Mouse (Mus musculus) CD4-positive naive resting alpha-beta T cell, adult 76 days (primary cell): ENCODE data around the gene Cyp4a32. TPM values are rescaled to one million over a fixed set of nuclear protein-coding genes. Genes with fewer than 3 reads are reported as not detected.

Experiments used
- total RNA-seq: library from RNA; stranded (reverse); gene quantifications from one replicate; pipeline ENCODE4 v1.2.4, GENCODE M21; 2023

Gene Cyp4a32
- not detected for total RNA-seq

GRCm38 (mm10) chr4:115600611-115601010, at the start of gene Cyp4a32:
Gene Cyp4a32 (plus strand): TSS chr4:115600969.

DNA sequence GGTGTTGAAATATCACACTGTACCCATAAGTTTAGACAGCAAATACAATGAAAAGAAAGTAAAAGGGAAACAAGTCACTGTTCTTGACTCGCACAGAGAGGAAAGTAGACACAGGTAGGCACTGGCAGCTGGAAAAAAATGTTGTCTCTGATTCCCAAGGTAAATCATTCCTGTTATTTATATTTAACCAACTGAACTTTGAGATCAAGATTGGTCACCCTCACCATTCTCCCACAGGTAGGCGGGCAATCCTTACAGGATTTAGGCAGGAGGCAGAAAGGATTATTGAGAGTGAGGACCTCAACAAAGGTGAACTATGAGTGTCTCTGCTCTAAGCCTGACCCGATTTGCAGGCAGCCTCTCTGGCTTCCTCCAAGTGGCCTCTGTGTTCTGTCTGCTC, 37.4 kb upstream of the Cyp4a32 start, which contains the start of gene Cyp4a31:
Gene Cyp4a31, plus strand, starts transcription at position 249 of the 400 bp plus-strand sequence.

DNA sequence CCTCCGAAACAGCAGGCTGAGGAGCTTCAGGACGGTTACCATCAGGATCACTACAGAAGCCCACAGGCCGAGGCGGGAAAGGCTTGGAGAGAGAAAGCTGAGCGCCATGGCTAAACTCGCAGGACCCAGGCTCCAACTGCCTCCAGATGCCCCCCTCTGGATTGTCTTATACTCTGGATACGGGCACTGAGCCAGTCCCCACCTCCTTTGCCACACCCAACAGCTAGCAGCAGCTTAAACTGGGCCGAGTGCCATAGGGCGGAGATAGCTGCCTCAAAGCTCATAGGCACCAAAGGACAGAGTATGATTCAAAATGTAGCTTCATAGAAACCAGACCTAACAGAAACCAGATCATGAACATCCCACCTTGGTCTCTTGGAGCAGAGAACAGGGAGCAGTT, 46.8 kb downstream of the Cyp4a32 start, which contains the start of gene Cyp4b1:
Gene Cyp4b1, minus strand, starts transcription at position 144 of the 400 bp plus-strand sequence.

Other genes starting within 250 kb of the Cyp4a32 start
- gene Cyp4a12b, start 189.3 kb upstream of the Cyp4a32 start, total RNA-seq, result not detected
- gene Cyp4a30b, start 148.4 kb upstream of the Cyp4a32 start, total RNA-seq, result not detected
- gene Cyp4a14, start 104.8 kb upstream of the Cyp4a32 start, total RNA-seq, result not detected
- not detected for gene Cyp4a10, start 82.7 kb upstream of the Cyp4a32 start, total RNA-seq
- gene Cyp4a31, start 37.3 kb upstream of the Cyp4a32 start, total RNA-seq, result not detected
- not detected for gene Cyp4b1, start 46.8 kb downstream of the Cyp4a32 start, total RNA-seq
- gene Efcab14, start 136.8 kb downstream of the Cyp4a32 start, total RNA-seq, result 34.0 TPM
- gene Tex38, start 180.0 kb downstream of the Cyp4a32 start, total RNA-seq, result 0.76 TPM
- 20.7 TPM for gene Atpaf1, start 183.8 kb downstream of the Cyp4a32 start, total RNA-seq
- gene Mob3c, start 227.1 kb downstream of the Cyp4a32 start, total RNA-seq, result 14.9 TPM
- 49.8 TPM for gene Mknk1, start 238.2 kb downstream of the Cyp4a32 start, total RNA-seq